Mouse (Mus musculus) frontal cortex, postnatal 14 days (tissue): ENCODE measurements around the gene Tmtc1.

Experiments used
- DNase-seq, 2 experiments: peaks; one replicate each; pipeline ENCODE4 v3.0.0; 2022; ENCODE audit warnings: low spot score in 2 of 2

Gene Tmtc1

DNA sequence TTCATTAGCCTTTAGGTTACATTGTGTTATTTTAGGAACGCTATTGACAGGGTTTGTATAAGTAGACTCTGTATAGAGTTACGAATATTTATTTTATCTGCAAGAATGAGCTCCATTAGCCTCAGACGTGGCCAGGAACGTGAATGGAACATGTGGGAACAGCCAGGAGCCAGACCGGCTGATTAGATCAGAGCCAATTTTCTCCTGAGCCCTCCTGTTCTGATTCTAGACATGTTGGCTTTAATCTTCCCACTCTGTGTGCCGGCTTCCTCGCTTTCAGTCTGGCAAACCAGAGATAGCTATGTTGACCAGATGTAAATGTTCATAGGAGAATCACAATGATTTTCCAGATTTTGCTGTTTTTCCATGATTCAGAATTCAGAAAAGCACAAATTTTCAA is 22.6 kb downstream of the Tmtc1 start:
- DNase-seq = no peak

DNA sequence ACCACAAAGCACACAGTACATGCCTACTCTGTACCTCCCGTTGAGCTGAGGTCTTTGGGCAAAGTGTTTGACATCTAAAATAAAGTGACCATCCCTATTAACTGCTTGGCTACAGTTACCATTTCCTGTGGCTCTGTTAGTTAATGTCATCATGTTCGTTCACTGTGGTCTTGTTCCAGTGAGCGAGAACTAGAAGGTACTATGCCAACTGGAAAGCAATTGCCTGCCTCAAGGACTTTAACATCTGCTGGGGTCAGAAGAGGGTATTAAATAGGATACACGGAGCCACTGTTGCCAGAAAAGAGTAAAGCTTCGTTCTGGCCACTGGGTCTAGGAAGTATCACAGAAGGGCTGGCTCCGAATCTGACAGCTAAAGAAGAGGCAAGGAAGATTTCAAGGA is 23.8 kb downstream of the Tmtc1 start:
- no peak for DNase-seq

DNA sequence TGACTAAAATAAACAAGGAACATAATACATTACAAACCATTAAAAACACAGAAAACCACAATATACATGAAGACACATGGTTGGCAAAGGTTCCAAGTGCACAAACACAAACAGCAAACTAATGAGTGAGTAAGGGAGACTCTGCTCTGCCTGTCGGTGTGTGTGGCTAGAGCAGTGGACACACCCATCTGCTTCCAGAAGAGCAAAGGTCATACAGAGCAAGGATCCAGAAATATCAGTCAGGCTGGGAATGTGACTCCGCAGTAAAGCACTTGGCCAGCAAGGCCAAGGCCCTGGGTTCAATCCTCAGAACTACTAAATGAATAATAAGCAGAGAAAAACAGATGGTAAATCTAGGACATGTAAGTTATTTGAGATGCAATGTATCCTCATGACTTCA is 27.6 kb downstream of the Tmtc1 start:
- DNase-seq = no peak

DNA sequence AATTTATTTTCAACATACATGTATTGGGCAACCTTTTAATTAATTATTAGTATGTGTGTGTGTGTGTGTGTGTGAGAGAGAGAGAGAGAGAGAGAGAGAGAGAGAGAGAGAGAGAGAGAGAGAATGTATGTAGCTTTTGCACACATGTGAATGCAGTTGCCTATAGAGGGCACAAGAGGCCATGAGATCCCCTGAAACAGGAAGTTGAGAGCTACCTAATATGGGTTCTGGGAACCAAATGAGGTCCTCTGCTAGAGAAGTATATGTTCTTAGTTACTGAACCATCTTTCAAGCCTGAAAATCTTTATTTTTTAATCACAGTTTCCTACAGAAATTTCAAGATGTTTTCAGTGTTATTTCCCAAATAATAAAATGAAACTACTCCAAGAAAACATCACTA is 30.6 kb downstream of the Tmtc1 start:
- DNase-seq = no peak

DNA sequence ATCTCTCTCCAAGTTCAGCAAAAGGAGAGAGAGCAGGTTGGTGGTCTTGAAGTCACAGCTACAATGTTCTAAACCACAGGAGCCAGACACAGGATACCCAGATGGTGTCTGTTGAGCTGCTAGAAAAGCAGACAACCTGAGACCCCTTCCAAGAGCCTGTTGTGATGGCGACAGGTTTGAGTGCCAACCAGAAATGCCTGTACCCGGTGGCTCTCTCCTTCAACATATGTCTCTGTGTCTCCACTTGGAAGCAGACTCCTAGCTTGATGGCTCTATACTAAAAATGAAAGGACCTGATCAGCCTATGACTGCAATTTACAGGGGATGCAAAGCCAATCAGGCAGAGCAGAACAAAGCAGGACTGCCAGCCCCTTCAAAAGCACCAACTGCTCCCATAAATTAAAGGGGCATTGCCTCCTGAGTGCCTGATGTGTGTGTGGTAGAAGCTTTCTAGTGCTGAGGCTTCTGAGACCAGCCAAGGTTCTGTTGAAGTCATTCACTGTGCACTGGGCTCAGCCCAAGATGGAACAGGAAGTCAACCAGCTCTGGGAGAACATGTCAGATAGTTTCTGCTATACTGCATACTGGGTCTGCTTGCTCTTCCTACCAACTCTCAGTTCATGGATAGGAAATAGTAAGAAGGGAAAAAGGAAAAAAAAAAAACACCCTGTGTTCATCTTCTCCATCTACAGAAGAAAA is 37.2 kb downstream of the Tmtc1 start:
- no peak for DNase-seq

DNA sequence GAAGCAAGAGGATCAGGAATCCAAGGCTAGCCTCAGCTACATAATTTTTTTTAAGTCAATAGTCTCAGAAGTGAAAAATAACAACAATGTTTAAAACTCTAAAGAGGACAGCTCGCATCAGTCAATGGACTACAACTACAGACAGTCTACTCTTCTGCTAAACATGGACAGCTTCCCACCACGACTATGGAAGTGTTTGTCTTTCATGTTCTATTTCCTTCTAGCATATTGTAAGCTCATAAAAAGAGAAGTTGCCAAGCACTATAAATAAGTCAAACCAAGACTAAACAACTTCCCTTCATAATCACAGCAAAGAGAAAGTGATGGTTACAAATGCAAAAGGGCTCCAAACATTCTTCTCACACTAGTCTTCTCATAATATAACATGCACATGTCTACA is 38.6 kb downstream of the Tmtc1 start:
- no peak for DNase-seq

DNA sequence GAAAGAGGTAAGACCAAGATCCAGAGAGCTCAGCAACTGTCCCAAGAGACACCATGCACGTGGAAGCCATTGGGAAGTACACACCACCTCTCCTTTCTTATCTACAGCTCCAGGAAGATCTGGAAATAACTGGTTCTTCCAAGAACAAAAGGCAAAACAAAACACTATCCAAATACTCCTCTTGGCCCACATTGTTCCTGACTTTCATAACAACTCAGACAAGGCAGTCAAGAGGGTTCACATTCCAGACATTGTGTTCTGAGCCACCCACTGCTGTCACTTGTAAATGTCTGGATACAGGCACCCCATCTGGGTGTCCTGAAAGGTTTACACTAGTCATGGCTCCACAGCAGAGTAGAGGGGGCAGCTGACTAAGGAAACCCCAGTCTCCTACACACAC is 39.7 kb downstream of the Tmtc1 start:
- no peak for DNase-seq

DNA sequence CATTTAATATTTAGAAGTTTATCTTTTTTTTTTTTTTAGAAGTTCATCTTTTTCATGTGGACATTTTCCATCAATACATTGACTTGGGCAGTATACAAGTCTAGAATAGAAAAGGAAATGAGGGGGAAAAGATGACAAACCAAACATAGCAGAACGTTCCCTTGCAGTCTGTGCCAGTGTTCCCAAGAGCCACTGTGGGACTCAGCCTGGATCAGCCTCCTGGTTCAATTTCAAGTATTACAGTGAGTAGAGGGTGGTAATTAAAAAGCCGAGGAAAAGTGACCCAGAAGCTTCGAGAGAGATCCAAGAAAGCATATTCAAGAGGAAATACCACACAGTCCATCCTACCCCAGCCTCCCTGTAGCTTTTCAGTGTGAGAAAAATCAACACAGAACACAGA is 40.4 kb downstream of the Tmtc1 start:
- DNase-seq = no peak

DNA sequence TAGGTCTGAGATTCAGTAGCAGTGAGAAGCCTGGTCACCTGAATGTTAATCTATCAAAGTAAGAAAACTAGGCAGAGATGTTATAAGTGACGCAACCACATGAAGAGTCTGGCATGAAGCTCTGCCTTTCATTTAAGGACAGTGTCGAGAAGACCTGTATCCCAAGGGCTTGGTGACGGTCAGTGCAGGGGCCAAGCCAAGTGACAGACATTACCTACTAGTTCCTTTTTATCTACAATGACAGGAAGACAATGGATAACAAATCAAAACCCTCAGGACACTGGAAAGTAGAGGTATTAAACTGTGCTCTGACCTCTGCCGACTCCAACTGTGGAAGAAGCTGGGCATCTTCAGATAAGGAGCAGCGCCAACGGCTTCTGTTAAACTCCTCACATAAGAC is 43.2 kb downstream of the Tmtc1 start:
- DNase-seq = no peak

DNA sequence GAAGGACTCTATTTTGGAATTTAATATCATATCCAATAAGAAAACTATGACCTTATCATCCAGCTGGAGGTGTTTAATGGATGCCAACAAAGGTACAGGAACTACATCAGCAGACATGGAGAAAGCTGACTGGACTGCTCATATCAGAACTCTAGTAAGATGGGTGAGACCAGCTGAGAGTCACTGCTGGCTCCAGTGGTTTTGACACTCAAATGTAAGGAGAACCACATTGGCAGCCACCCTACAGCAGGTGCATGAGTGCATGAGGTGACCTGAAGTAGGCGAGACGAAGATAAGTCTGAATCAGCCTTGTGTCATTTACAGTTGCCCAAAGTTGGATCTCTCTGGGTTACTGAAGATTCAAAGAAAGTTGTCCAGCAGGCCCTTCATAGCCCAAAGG is 44.6 kb downstream of the Tmtc1 start:
- DNase-seq = no peak

DNA sequence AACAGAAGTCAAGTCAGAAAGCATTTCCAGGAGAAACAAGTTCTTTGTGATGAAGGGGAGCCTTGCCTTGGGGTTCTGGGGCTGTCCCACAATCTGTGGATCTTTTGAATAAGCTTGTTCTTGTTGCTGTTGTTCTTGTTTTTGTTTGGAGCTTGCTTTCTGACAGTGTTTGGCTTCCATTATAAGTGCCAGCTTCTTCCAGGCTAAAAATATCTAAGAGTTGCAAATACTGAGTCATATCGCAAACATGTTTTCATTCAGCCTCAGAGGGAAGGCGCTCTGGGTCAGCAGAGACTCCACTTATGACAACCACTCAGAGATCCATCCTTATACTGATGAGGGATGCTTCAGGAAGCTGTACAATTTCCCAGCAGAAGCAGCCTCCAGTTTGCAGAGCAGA is 45.3 kb downstream of the Tmtc1 start:
- no peak for DNase-seq

DNA sequence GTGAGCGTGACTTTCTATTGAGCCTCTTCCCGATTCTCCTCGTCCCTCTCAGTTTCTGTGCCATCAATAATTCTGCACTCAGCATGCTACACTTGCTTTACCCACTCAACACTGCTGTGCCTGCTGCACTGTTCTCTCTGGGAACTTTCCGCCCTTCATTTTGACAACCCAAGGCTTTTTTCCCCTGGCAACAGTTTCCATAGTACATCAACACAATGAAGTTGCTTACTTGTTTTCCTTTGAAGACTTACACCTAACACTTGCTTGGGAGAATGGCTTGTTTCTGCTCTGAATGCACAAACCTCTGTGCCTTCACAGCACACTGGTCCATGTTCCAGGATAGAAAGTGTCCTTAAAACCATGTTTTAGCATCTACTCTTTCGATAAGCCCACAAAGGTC is 46.9 kb downstream of the Tmtc1 start:
- no peak for DNase-seq

DNA sequence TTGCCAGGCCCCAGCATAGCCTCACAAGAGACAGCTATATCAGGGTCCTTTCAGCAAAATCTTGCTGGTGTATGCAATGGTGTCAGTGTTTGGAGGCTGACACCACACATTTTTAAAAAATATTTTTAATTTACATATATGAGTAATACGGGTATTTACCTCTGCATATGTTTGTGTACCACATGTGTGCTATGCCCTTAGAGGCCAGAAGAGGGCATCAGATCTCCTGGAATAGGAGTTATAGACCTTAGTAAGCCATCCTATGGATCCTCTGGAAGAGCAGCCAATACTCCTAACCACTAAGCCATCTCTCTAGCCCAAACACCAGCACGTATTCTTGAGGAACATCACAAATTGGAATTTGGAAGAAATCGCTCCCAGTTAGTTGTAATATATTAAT is 48.9 kb downstream of the Tmtc1 start:
- no peak for DNase-seq

DNA sequence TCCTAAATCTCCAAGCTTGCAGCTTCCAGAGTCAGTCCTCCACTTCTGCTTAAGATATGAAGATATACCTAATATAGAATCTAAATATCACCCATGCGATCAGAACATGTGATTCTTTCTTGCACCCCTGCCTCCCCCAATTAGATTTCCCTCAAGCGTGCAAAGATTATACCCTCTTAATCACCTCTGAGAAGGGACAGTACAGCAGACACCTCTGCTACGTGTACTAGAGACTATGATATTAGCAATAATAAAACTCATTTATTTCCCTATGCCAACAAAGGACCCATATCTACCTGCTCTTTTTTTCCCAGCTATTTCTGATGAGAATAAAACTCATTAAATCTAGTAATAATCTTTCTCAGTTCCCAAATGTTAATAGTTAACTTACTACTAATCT is 49.9 kb downstream of the Tmtc1 start:
- DNase-seq = no peak

DNA sequence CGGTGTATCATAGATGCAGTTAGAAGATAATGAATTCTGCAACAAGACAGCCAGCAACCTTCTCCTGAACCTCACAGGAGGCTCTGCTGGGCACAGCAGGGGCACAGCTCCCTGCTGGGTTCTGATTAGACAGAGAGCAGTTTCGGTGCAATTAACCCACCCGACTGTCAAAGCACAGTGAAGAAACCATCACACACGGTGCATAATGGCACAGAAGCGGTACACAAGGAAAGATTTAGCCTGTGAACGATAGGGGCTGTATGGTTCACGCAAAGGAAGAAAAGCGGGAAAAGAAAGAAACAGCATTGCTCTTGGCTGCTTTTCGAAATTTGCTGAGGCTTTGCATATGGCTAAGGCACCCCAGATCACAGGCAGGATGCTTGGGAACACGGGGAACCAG is 52.0 kb downstream of the Tmtc1 start:
- DNase-seq = no peak

DNA sequence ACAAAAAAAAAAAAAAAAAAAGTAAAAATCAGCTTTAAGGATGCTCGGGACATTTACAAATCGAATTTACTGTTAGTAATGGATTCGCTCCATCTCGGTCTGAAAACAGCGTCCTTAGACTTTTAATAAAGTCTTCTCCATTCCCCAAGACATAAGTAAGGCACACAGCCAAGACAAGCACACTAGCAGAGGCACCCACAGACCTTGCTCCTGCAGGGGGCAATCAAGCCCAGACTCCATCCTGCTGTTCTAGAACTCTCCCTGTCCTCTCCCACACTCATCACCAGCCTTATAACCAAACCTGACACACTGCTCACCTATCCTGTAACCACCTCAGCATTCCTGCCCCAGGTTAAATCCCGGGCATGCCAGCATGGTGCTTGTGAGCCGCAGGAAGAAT is 52.9 kb downstream of the Tmtc1 start:
- DNase-seq = no peak

DNA sequence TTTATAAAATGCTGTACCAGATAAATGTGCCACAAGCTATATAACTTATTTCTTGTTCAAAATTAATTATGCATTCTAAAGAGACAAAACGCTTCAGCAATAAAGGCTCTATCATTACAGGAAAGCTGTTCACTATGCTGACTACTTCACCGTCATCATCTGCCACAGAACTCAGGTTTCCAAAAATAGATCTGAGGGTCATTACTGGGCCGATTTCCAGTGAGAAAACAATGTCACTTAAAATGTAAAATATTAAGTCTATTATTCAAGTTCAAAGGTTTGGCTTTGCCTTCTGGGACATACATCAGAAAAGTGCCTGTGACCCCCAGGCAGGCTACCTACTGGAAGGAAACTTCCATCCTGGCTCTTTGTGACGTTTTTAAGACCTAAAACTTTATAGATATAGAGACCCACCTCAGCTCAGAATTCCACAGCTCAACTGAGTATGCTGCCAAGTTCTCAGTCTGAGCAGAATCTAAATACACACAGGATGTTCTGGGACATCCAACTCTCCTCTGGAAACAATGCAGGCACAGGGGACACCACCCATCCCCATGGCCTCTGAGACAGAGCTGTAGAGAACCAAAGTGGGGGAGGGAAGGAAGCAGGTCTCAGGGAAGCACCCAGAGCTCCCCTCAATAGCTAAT is 53.4 kb downstream of the Tmtc1 start:
- no peak for DNase-seq

DNA sequence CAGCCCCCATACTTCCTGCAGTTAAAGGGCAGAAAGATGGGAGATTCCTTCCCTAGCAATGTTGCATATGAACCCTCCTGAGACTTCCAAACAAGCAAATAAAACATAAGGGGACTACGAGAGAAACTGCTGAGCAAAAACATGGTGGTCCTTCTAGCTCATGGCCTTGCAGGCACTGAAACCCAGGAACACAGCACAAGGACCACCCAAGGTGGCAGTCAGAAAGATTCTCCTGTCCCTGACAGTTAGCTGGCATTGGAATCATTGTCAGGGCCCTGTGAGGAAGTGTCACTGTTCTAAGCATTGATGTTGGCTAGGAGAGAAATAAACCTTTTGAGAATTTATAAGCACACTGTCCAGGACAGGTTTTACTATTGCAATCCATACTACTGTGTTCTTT is 56.2 kb downstream of the Tmtc1 start:
- DNase-seq = no peak

DNA sequence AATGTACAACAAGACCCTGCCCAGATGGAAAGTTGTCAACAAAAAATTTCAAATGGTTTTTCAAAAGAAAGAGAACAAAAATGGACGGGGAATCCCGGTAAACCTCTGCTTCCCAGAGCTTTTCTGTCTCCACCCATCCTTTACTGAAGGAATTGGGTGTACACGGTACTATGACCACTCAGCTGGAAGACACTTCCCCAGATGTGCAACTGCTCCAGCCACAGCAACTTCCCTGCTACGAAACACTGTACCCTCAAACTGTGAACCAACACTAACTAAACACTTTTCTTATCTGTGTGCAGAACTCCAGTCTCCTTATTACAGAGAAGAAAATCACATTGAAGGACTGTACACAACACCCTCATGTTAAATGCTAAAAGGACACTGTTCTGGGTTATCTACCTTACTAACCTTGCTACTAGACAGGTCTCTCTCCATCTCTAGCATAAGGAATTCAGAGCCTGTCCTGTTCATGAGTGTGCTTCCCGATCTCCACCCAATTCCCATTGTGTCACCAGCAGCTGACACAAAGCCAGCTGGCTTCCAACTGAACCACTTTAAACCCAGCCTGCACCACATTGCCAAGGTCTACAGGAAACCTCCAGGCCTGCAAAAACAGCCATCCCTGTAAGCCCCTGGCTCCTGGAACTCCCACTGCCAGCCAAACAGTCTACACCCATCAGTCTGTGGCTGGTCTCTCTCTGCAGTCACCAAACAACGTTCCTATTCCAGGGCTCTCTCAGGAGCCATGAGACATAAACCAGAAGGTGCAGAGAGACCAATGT is 59.9 kb downstream of the Tmtc1 start:
- no peak for DNase-seq

DNA sequence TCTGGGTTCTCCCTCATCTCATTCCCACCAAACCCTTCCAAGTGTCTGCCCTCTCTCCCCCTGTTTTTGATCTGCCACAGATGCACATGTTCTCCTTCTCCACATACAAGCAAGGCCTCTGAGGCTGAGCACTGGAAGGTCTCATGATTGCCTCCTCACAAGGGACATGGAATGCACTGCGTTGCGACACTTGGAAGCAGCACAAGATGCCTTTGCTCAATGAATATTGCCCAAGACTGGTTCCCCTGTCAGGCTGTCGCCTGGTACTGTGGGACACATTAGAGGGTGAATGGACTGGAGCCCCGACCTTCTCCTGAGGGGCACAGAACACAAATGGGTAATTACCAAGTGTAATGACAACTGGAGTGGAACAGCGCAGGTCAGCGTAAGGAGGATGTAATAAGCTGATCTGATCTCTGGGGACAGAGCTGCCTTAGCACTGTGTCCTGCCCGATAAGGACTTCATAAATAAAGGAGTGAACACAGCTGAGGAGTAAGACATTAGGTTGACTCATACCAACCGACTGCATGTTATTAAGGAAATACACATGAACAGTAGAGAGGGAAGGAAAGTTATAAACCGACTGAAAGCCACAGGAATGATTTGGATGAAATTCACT is 62.9 kb downstream of the Tmtc1 start:
- DNase-seq = no peak

DNA sequence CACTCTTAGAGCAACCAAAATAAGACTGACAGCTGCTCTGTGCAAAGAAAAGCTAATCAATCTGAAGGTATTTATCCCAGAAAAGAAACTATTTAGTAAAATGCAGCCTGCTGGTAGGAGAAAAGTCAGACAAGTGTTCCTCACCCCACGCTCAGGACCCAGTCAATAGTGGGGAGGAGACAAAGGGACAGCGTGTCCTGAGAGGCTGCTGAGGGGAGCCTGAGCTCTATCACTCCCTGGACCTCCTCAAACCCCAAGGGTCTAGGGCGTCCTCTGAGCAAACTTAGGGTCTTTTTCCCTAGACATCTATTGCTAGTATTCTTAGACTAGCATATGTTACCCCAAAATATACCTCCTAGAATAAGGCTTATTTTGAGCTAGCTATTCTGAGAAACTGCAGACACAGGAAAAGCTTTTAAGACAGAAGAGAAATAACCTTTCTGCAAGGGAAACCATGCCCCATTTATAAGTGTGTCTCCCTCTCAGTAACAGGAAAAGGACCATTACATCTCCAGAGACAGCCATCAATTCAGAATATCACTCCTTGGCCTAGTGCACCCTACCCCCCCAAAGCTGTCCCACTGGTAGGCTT is 68.5 kb downstream of the Tmtc1 start:
- no peak for DNase-seq

DNA sequence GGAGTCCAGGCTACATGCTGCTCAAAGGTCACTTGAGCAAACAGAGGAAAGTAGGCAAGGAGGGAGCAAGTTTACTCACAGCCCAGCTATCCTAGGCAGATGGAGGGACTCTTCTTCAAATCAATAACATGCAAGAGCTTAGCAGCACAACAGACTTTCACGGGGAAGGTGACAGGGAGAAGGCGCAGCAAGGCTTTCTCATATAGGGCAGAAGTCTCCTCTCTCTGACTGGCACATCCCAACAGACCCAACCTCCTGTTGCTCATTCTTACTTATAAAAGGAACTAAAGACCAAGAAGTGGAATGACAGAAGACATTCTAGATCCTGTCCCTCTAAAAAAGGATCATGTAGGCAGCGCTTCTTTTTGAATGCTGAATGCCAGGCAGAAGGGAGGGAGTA is 69.2 kb downstream of the Tmtc1 start:
- DNase-seq = no peak
